Mouse (Mus musculus): Measurements from ENCODE around the gene Gmeb1. TPM values are rescaled to one million over a fixed set of nuclear protein-coding genes. Genes with fewer than 3 reads are reported as not detected.
"Not testable (repeated sequence)": the region's sequence is repeated elsewhere in the genome, so short reads cannot be mapped to it uniquely, and the experiment has no call there.

Gmeb1 gene
- 10.7 and 12.8 TPM in 2 replicates for polyA plus RNA-seq (2012; rRNA removed)

- peak within 1 kb of the TSS; percentile 100 for H3K4me3 ChIP-seq (ENCODE audit: insufficient read depth, low read depth, low read length)
- peaks cover 15% of the 10 kb centered on the region for H3K4me1 ChIP-seq (ENCODE audit: control insufficient read depth, insufficient read depth, low read length)
- H3K36me3 ChIP-seq (ENCODE audit: control insufficient read depth, insufficient read depth, low read length), result no peaks in the 10 kb centered on the region
- H3K27me3 ChIP-seq (replicated peaks; ENCODE audit: control insufficient read depth, insufficient read depth, low read length), result no peaks in the 10 kb centered on the region
- 10% methylated on average over 45 of the region's 49 CpGs for WGBS
- H3K27ac ChIP-seq (ENCODE audit: insufficient read depth, low read depth, low read length), result peak within 1 kb of the TSS; percentile 100
- no peak for TF ChIP-seq CTCF (conservative IDR thresholded peaks at IDR 0.05; ENCODE audit: insufficient read depth, insufficient read length, low read depth, low read length)
- no peak for TF ChIP-seq POLR2A (IDR thresholded peaks at IDR 0.05; ENCODE audit: low read depth, low read length)
- DNase-seq, result peak; percentile 83
Measured at GRCm38 (mm10) chr4:132261514-132262357, at the start of gene Gmeb1. Gmeb1 (minus strand) TSS chr4:132261602.

- Histone ChIP-seq H3K4me3 (ENCODE audit: insufficient read depth, low read depth, low read length) (peak overlapping the region; percentile 44), H3K4me1 (ENCODE audit: control insufficient read depth, insufficient read depth, low read length) (peaks cover 12% of the 10 kb centered on the region), H3K27ac (ENCODE audit: insufficient read depth, low read depth, low read length) (peak overlapping the region; percentile 51; the same call in 1 of the 2 replicates), H3K27me3 (replicated peaks; ENCODE audit: control insufficient read depth, insufficient read depth, low read length) (no peaks in the 10 kb centered on the region), H3K36me3 (ENCODE audit: control insufficient read depth, insufficient read depth, low read length) (peaks cover 6% of the 10 kb centered on the region)
- WGBS, result 16% methylated on average over 10 of the region's 10 CpGs
- peak; percentile 48 for TF ChIP-seq CTCF (conservative IDR thresholded peaks at IDR 0.05; ENCODE audit: insufficient read depth, insufficient read length, low read depth, low read length)
- no peak for TF ChIP-seq POLR2A (IDR thresholded peaks at IDR 0.05; ENCODE audit: low read depth, low read length)
- peak; percentile 73 for DNase-seq
Measured at GRCm38 (mm10) chr4:132309849-132310472, 48.6 kb upstream of the Gmeb1 start.

DNA sequence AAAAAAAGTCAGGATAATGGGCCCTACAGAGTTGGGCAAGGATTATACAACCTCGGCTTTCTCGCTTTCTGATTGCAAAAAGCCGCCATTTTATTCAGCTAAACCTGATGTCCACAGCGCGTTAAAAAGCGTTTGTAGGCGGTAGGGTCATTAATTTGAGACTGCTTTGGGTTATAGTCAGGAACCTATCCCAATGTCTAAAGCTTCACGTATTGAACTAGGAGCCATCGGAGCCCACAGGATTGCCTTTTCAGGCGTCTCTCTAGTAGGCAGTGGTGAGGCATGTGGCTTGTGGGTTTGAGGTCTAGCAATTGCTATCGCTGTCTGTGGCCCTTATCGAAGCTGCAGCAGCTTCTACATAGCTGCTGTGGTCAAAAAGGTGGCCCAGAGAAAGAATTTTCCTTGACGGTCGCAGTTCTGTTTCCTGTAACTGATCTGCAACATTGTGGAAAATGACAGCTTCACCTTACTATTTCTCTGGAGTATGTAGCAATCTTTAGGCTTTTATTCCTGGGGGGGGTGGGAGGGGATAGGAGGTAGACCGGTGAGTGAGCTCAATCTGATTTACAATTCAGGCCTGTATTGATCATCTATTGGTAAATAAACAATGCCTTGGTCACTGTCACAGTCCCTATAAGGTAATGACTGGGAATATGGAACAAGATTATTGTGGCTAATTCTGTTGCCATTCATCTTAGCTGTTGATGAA, 47.9 kb upstream of the Gmeb1 start:
- under 1% methylated on average over 15 of the region's 15 CpGs for WGBS
- DNase-seq, result no peak

GRCm38 (mm10) chr4:132308437-132309139, 47.2 kb upstream of the Gmeb1 start:
- Histone ChIP-seq H3K27ac (ENCODE audit: insufficient read depth, low read depth, low read length) (peak overlapping the region; percentile 96), H3K4me1 (ENCODE audit: control insufficient read depth, insufficient read depth, low read length) (peaks cover 12% of the 10 kb centered on the region), H3K36me3 (ENCODE audit: control insufficient read depth, insufficient read depth, low read length) (peaks cover 6% of the 10 kb centered on the region), H3K4me3 (ENCODE audit: insufficient read depth, low read depth, low read length) (peak overlapping the region; percentile 98), H3K27me3 (replicated peaks; ENCODE audit: control insufficient read depth, insufficient read depth, low read length) (no peaks in the 10 kb centered on the region)
- no peak for TF ChIP-seq CTCF (conservative IDR thresholded peaks at IDR 0.05; ENCODE audit: insufficient read depth, insufficient read length, low read depth, low read length)
- TF ChIP-seq POLR2A (IDR thresholded peaks at IDR 0.05; ENCODE audit: low read depth, low read length), result peak; percentile 97
- peak; percentile 95 for DNase-seq
- under 1% methylated on average over 41 of the region's 41 CpGs for WGBS

More for the DNA sequence above, 47.9 kb upstream of the Gmeb1 start:
- Histone ChIP-seq H3K36me3 (ENCODE audit: control insufficient read depth, insufficient read depth, low read length) (peaks cover 6% of the 10 kb centered on the region), H3K27ac (ENCODE audit: insufficient read depth, low read depth, low read length) (peak overlapping the region; percentile 96), H3K4me1 (ENCODE audit: control insufficient read depth, insufficient read depth, low read length) (peaks cover 12% of the 10 kb centered on the region), H3K27me3 (replicated peaks; ENCODE audit: control insufficient read depth, insufficient read depth, low read length) (no peaks in the 10 kb centered on the region), H3K4me3 (ENCODE audit: insufficient read depth, low read depth, low read length) (peak overlapping the region; percentile 98)
- no peak for TF ChIP-seq POLR2A (IDR thresholded peaks at IDR 0.05; ENCODE audit: low read depth, low read length)
- TF ChIP-seq CTCF (conservative IDR thresholded peaks at IDR 0.05; ENCODE audit: insufficient read depth, insufficient read length, low read depth, low read length), result no peak

DNA sequence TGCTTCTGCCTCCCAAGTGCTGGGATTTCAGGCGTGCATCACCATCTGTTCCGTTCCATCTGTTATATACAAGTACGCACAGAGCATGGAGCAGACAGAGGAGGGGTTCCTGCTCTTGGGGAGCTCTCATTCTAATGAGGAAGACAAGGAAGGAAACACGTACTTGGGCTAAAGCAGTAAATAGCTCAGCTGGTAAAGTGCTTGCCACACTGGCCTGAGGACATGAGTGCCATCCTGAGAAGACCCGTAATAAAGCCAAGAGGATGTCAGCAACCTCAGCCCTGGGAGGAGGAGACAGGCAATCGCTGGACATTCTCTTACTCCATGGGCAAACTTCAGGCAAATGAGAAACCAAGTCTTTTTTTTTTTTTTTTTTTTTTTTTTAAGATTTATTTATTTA, 44.6 kb upstream of the Gmeb1 start:
- no peak for DNase-seq
- Histone ChIP-seq H3K36me3 (ENCODE audit: control insufficient read depth, insufficient read depth, low read length) (peaks cover 4% of the 10 kb centered on the region), H3K4me1 (ENCODE audit: control insufficient read depth, insufficient read depth, low read length) (peaks cover 12% of the 10 kb centered on the region), H3K27ac (ENCODE audit: insufficient read depth, low read depth, low read length) (peak overlapping the region; percentile 91), H3K27me3 (replicated peaks; ENCODE audit: control insufficient read depth, insufficient read depth, low read length) (no peaks in the 10 kb centered on the region), H3K4me3 (ENCODE audit: insufficient read depth, low read depth, low read length) (no peak overlapping the region)
- TF ChIP-seq POLR2A (IDR thresholded peaks at IDR 0.05; ENCODE audit: low read depth, low read length) (no peak), CTCF (conservative IDR thresholded peaks at IDR 0.05; ENCODE audit: insufficient read depth, insufficient read length, low read depth, low read length) (no peak)
- 48% methylated on average over 6 of the region's 6 CpGs for WGBS

- no peaks in the 10 kb centered on the region for H3K27me3 ChIP-seq (replicated peaks; ENCODE audit: control insufficient read depth, insufficient read depth, low read length)
- 55% methylated on average over 8 of the region's 8 CpGs for WGBS
Measured at GRCm38 (mm10) chr4:132305276-132305675, 43.9 kb upstream of the Gmeb1 start.

DNA sequence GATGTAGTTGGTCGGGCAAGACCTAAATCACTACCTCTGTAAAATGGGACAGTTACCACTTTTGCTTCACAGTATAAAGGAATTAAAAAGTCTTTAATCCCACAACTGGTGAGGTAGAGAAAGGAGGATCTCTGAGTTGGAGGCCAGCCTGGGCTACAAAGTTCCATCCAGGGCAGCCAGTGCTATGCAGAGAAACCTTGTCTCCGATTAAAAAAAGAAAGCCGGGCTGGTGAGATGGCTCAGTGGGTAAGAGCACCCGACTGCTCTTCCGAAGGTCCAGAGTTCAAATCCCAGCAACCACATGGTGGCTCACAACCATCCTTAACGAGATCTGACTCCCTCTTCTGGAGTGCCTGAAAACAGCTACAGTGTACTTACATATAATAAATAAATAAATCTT, 42.1 kb upstream of the Gmeb1 start:
- not testable (repeated sequence) for DNase-seq; H3K4me1 ChIP-seq (ENCODE audit: control insufficient read depth, insufficient read depth, low read length); H3K27me3 ChIP-seq (replicated peaks; ENCODE audit: control insufficient read depth, insufficient read depth, low read length); H3K27ac ChIP-seq (ENCODE audit: insufficient read depth, low read depth, low read length); H3K36me3 ChIP-seq (ENCODE audit: control insufficient read depth, insufficient read depth, low read length)
- peak overlapping the region; percentile 70 for H3K4me3 ChIP-seq (ENCODE audit: insufficient read depth, low read depth, low read length)
- WGBS, result 35% methylated on average over 6 of the region's 6 CpGs

More at GRCm38 (mm10) chr4:132305276-132305675, 43.9 kb upstream of the Gmeb1 start:
- Histone ChIP-seq H3K36me3 (ENCODE audit: control insufficient read depth, insufficient read depth, low read length) (no peaks in the 10 kb centered on the region; the same call in 1 of the 2 replicates), H3K4me1 (ENCODE audit: control insufficient read depth, insufficient read depth, low read length) (peaks cover 12% of the 10 kb centered on the region), H3K4me3 (ENCODE audit: insufficient read depth, low read depth, low read length) (no peak overlapping the region), H3K27ac (ENCODE audit: insufficient read depth, low read depth, low read length) (peak overlapping the region; percentile 96)
- DNase-seq, result peak; percentile 82
- TF ChIP-seq POLR2A (IDR thresholded peaks at IDR 0.05; ENCODE audit: low read depth, low read length) (no peak), CTCF (conservative IDR thresholded peaks at IDR 0.05; ENCODE audit: insufficient read depth, insufficient read length, low read depth, low read length) (no peak)

All from kidney, adult 2 months (tissue).